Mouse (Mus musculus): ENCODE data around the gene Ctns. TPM values are rescaled to one million over a fixed set of nuclear protein-coding genes. Genes with fewer than 3 reads are reported as not detected.
A peak's percentile ranks its signal among the peaks of the same experiment; 100 is the strongest.

The Ctns gene
- polyA plus RNA-seq, 1 experiment from 2014 or later, result 12.7 TPM

DNA sequence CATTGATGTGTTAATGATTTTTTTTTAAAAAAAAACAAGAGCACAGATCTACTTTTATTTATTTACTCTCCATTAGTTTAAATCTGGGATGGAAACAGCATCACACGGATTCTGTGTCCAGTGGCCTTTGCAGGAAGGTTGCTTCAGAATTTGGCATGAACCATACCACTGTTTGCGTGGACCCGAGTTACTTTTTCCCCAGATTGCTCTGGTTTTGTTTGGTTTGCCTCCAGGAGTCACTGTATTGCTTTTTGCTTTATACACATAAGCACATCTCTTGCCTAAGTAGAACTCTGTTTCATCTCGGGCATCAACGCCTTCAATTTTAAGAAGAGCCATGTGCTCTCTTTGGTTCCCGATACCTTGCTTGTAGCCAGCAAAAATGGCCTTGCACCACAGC lies 27.0 kb upstream of the Ctns start:
- ATAC-seq (replicated peaks; ENCODE audit: insufficient number of reproducible peaks, low FRiP score, low TSS enrichment), result no peak
- 84% methylated on average over 6 of the region's 6 CpGs for WGBS (ENCODE audit: insufficient replicate concordance)

DNA sequence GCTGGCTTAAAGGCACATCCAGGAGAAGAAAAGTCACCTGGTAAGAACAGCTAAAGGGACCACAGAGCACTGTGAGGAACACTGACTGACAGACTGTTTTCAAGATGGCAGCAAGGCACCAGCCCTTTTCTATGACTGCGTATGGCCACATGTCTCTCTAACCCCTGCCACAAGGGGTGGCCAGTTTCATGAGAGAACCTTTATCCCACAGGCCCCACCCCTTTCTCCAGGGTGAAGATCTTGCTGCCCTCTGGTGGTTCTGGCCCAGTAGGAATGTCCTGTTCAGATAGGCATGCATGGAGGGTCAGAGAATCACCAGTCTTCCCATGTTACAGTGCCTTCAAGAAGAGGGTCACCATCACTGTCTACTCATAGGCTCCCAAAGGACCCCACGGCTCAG lies 25.1 kb upstream of the Ctns start:
- H3K36me3 ChIP-seq (ENCODE audit: control insufficient read depth, insufficient read depth, low read length), result no peaks in the 10 kb centered on the region
- 0 out of 2 replicates have a peak, but pooled peaks have one; percentile 14 for ATAC-seq (replicated peaks; ENCODE audit: insufficient number of reproducible peaks, low FRiP score, low TSS enrichment)
- no peak overlapping the region for H3K4me2 ChIP-seq
- 64% methylated on average over 2 of the region's 2 CpGs for WGBS (ENCODE audit: insufficient replicate concordance)
- no peak overlapping the region for H3K27ac ChIP-seq (ENCODE audit: low read depth, low read length)
- no peak overlapping the region for H3K9ac ChIP-seq (ENCODE audit: low read depth, low read length)
- H3K4me1 ChIP-seq (ENCODE audit: control insufficient read depth, insufficient read depth, low read length), result no peaks in the 10 kb centered on the region
- H3K27me3 ChIP-seq (ENCODE audit: control insufficient read depth, insufficient read depth, low read length), result no peaks in the 10 kb centered on the region
- H3K4me3 ChIP-seq (ENCODE audit: low read depth, low read length), result no peak overlapping the region
- no peaks in the 10 kb centered on the region for H3K9me3 ChIP-seq (replicated peaks; ENCODE audit: control insufficient read depth, low read length)

More for the DNA sequence above, 27.0 kb upstream of the Ctns start:
- H3K9me3 ChIP-seq (replicated peaks; ENCODE audit: control insufficient read depth, low read length), result no peaks in the 10 kb centered on the region
- H3K4me2 ChIP-seq, result no peak overlapping the region
- no peaks in the 10 kb centered on the region for H3K36me3 ChIP-seq (ENCODE audit: control insufficient read depth, insufficient read depth, low read length)
- no peaks in the 10 kb centered on the region for H3K27me3 ChIP-seq (ENCODE audit: control insufficient read depth, insufficient read depth, low read length)
- no peak overlapping the region for H3K9ac ChIP-seq (ENCODE audit: low read depth, low read length)
- H3K4me3 ChIP-seq (ENCODE audit: low read depth, low read length), result no peak overlapping the region
- H3K27ac ChIP-seq (ENCODE audit: low read depth, low read length), result no peak overlapping the region
- no peaks in the 10 kb centered on the region for H3K4me1 ChIP-seq (ENCODE audit: control insufficient read depth, insufficient read depth, low read length)

DNA sequence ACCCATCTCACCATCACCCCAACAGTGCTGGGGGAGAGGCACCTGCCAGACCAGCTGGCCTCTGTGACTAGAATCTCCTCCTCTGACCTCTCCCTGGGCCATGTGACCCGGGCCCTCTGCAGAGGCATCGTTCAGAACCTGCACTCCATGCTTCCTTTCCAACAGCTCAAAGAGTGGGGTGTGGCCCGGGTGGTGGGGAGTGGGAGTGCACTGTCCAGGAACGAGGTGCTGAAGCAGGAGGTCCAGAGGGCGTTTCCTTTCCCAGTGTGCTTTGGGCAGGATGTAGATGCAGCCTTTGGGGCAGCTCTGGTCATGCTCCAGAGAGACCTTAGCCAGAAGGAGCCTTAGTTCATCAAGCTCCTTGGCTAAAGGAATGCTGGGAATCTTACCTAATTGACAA lies 24.0 kb upstream of the Ctns start:
- Histone ChIP-seq H3K4me1 (ENCODE audit: control insufficient read depth, insufficient read depth, low read length) (no peaks in the 10 kb centered on the region), H3K4me3 (ENCODE audit: low read depth, low read length) (no peak overlapping the region), H3K4me2 (no peak overlapping the region), H3K9ac (ENCODE audit: low read depth, low read length) (no peak overlapping the region), H3K9me3 (replicated peaks; ENCODE audit: control insufficient read depth, low read length) (no peaks in the 10 kb centered on the region), H3K36me3 (ENCODE audit: control insufficient read depth, insufficient read depth, low read length) (no peaks in the 10 kb centered on the region), H3K27ac (ENCODE audit: low read depth, low read length) (no peak overlapping the region), H3K27me3 (ENCODE audit: control insufficient read depth, insufficient read depth, low read length) (no peaks in the 10 kb centered on the region)
- WGBS (ENCODE audit: insufficient replicate concordance), result 27% methylated on average over 5 of the region's 5 CpGs
- no peak for ATAC-seq (replicated peaks; ENCODE audit: insufficient number of reproducible peaks, low FRiP score, low TSS enrichment)

DNA sequence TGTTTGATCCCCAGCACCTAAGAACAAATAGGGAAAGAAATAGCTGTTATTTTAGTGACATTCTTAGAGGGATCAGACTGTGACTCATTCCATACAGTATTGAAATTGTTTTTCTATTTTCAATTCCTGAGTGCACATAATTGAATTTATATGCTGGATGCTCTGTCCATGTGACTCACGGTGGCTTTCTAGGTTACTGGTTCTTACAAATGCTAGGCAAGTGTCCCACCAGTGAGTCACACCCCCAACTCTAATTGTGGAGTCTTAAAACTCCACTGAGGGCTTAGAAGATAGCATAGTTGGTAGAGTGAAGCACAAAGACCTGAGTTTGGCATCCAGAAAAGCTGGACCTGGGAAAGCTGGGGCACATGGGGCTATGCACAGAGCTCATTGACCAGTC lies 21.8 kb upstream of the Ctns start:
- WGBS (ENCODE audit: insufficient replicate concordance), result 73% methylated on average over 1 of the region's 1 CpGs
- no peak overlapping the region for H3K4me2 ChIP-seq
- H3K4me1 ChIP-seq (ENCODE audit: control insufficient read depth, insufficient read depth, low read length), result no peaks in the 10 kb centered on the region
- H3K9ac ChIP-seq (ENCODE audit: low read depth, low read length), result no peak overlapping the region
- ATAC-seq (replicated peaks; ENCODE audit: insufficient number of reproducible peaks, low FRiP score, low TSS enrichment), result no peak
- no peaks in the 10 kb centered on the region for H3K9me3 ChIP-seq (replicated peaks; ENCODE audit: control insufficient read depth, low read length)
- H3K27ac ChIP-seq (ENCODE audit: low read depth, low read length), result no peak overlapping the region
- H3K27me3 ChIP-seq (ENCODE audit: control insufficient read depth, insufficient read depth, low read length), result no peaks in the 10 kb centered on the region
- H3K36me3 ChIP-seq (ENCODE audit: control insufficient read depth, insufficient read depth, low read length), result no peaks in the 10 kb centered on the region
- no peak overlapping the region for H3K4me3 ChIP-seq (ENCODE audit: low read depth, low read length)

DNA sequence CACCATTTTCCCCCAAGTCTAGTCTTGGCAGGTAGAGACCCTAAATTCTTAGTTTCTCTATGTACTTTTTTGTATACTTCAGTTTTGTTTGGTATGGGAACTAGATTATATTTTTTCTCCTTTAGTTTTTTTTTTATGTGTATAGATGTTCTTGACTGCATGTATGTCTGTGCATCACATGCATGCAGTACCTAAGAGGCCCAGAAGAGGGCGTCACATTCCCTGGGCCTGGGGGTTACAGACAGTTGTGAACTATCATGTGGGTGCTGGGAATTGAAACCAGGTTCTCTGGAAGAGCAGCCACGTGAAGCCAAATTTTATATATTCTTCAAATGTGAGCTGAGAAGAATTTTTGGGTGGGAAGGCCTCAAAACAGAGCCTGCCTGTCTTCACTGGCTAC lies 20.8 kb upstream of the Ctns start:
- WGBS (ENCODE audit: insufficient replicate concordance), result 47% methylated on average over 2 of the region's 2 CpGs
- H3K9me3 ChIP-seq (replicated peaks; ENCODE audit: control insufficient read depth, low read length), result no peaks in the 10 kb centered on the region
- H3K27me3 ChIP-seq (ENCODE audit: control insufficient read depth, insufficient read depth, low read length), result no peaks in the 10 kb centered on the region
- no peaks in the 10 kb centered on the region for H3K4me1 ChIP-seq (ENCODE audit: control insufficient read depth, insufficient read depth, low read length)
- no peak overlapping the region for H3K27ac ChIP-seq (ENCODE audit: low read depth, low read length)
- no peak overlapping the region for H3K9ac ChIP-seq (ENCODE audit: low read depth, low read length)
- no peak overlapping the region for H3K4me3 ChIP-seq (ENCODE audit: low read depth, low read length)
- ATAC-seq (replicated peaks; ENCODE audit: insufficient number of reproducible peaks, low FRiP score, low TSS enrichment), result no peak
- H3K36me3 ChIP-seq (ENCODE audit: control insufficient read depth, insufficient read depth, low read length), result no peaks in the 10 kb centered on the region
- H3K4me2 ChIP-seq, result no peak overlapping the region

DNA sequence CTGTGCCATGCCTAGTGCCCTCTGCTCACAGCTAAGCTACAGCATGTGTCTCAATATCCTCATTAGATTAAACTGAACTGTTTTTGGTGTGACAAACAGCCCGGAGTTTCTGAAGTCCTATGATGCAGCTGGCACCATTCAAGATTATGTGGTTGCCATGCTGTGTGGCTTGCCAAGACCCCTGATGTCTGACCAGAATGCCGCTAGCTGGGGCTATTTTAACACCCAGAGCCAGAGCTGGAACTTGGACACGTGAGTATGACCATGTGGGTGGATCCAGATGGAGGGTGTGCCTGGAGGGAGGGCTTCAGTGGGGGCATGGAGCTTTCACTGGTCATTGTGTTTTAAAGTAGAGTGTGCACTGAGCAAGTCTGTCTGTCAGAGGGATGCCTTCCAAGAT lies 15.1 kb upstream of the Ctns start:
- ATAC-seq (replicated peaks; ENCODE audit: insufficient number of reproducible peaks, low FRiP score, low TSS enrichment), result no peak

DNA sequence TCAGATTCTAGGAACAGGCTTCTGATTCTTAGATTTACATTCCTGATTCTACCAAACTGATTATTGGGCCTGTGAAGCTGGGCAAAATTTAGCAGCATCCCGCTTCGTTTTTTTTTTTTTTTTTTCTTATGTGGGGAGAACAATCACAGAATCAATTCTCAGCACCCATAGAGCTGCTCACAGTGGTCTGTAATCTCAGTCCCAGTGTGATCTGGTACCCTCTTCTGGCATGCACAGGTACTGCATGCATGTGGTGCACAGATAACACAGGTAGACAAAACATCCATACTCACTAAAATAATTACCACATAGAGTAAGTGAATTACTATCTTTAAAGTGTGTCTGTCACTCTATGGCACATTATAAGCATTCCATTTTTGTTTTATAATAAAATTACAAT lies 8.8 kb upstream of the Ctns start:
- no peaks in the 10 kb centered on the region for H3K4me1 ChIP-seq (ENCODE audit: control insufficient read depth, insufficient read depth, low read length)
- H3K27ac ChIP-seq (ENCODE audit: low read depth, low read length), result no peak overlapping the region
- no peaks in the 10 kb centered on the region; the same call in 1 of the 2 replicates for H3K27me3 ChIP-seq (ENCODE audit: control insufficient read depth, insufficient read depth, low read length)
- no peaks in the 10 kb centered on the region for H3K9me3 ChIP-seq (replicated peaks; ENCODE audit: control insufficient read depth, low read length)
- H3K4me3 ChIP-seq (ENCODE audit: low read depth, low read length), result no peak overlapping the region
- no peaks in the 10 kb centered on the region for H3K36me3 ChIP-seq (ENCODE audit: control insufficient read depth, insufficient read depth, low read length)
- no peak for ATAC-seq (replicated peaks; ENCODE audit: insufficient number of reproducible peaks, low FRiP score, low TSS enrichment)
- H3K9ac ChIP-seq (ENCODE audit: low read depth, low read length), result no peak overlapping the region
- H3K4me2 ChIP-seq, result no peak overlapping the region
- 55% methylated on average over 2 of the region's 2 CpGs for WGBS (ENCODE audit: insufficient replicate concordance)

More for the DNA sequence above, 15.1 kb upstream of the Ctns start:
- no peak overlapping the region for H3K4me2 ChIP-seq
- H3K9me3 ChIP-seq (replicated peaks; ENCODE audit: control insufficient read depth, low read length), result no peaks in the 10 kb centered on the region
- H3K9ac ChIP-seq (ENCODE audit: low read depth, low read length), result no peak overlapping the region
- no peaks in the 10 kb centered on the region for H3K4me1 ChIP-seq (ENCODE audit: control insufficient read depth, insufficient read depth, low read length)
- no peaks in the 10 kb centered on the region for H3K27me3 ChIP-seq (ENCODE audit: control insufficient read depth, insufficient read depth, low read length)
- WGBS (ENCODE audit: insufficient replicate concordance), result 63% methylated on average over 3 of the region's 3 CpGs
- H3K4me3 ChIP-seq (ENCODE audit: low read depth, low read length), result no peak overlapping the region
- H3K27ac ChIP-seq (ENCODE audit: low read depth, low read length), result no peak overlapping the region
- H3K36me3 ChIP-seq (ENCODE audit: control insufficient read depth, insufficient read depth, low read length), result no peaks in the 10 kb centered on the region

DNA sequence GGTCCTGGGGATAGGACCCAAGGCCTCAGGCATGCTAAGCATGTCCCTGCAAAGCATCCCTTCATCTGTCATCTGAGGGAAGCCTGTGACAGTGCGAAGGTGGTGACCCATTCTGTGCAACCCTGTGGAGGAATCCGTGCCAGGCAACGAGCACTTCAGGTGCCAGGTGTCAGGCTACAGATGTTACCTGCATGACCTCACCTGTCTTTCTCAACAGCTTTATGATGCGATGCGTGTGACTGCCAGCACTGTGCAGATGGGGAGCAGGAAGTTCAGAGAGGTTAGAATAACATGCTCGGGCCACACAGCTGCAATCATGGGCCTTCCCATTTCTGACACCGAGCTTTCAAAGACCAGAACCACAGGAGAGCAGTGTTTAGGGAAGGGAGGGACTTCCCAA lies 6.4 kb upstream of the Ctns start:
- no peak for ATAC-seq (replicated peaks; ENCODE audit: insufficient number of reproducible peaks, low FRiP score, low TSS enrichment)
- Histone ChIP-seq H3K4me3 (ENCODE audit: low read depth, low read length) (no peak overlapping the region), H3K4me2 (no peak overlapping the region), H3K27me3 (ENCODE audit: control insufficient read depth, insufficient read depth, low read length) (no peaks in the 10 kb centered on the region; the same call in 1 of the 2 replicates), H3K9me3 (replicated peaks; ENCODE audit: control insufficient read depth, low read length) (no peaks in the 10 kb centered on the region), H3K36me3 (ENCODE audit: control insufficient read depth, insufficient read depth, low read length) (no peaks in the 10 kb centered on the region), H3K9ac (ENCODE audit: low read depth, low read length) (no peak overlapping the region), H3K27ac (ENCODE audit: low read depth, low read length) (no peak overlapping the region), H3K4me1 (ENCODE audit: control insufficient read depth, insufficient read depth, low read length) (no peaks in the 10 kb centered on the region)
- WGBS (ENCODE audit: insufficient replicate concordance), result 63% methylated on average over 7 of the region's 7 CpGs

DNA sequence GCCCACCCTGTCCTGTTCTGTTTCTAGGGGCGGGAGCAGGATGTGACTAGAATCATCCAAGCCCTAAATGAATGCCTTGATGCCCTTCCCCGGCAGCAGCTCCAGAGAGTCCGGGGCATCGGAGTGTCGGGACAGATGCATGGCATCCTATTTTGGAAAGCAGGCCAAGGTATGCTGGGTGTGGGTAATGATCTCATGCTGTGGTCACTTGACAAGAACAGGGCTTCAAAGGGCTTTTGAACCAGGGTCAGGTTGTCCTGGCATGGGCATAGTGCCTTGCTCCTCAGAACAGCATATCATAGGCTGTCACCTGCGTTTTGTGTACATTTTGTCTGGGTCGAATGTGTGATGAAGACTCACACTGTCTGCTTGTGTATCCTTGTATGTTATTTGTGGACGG lies 5.1 kb upstream of the Ctns start:
- Histone ChIP-seq H3K4me2 (no peak overlapping the region), H3K27me3 (ENCODE audit: control insufficient read depth, insufficient read depth, low read length) (no peaks in the 10 kb centered on the region; the same call in 1 of the 2 replicates), H3K4me3 (ENCODE audit: low read depth, low read length) (no peak overlapping the region), H3K9ac (ENCODE audit: low read depth, low read length) (no peak overlapping the region), H3K36me3 (ENCODE audit: control insufficient read depth, insufficient read depth, low read length) (no peaks in the 10 kb centered on the region), H3K4me1 (ENCODE audit: control insufficient read depth, insufficient read depth, low read length) (no peaks in the 10 kb centered on the region), H3K9me3 (replicated peaks; ENCODE audit: control insufficient read depth, low read length) (no peaks in the 10 kb centered on the region), H3K27ac (ENCODE audit: low read depth, low read length) (no peak overlapping the region)
- 78% methylated on average over 8 of the region's 8 CpGs for WGBS (ENCODE audit: insufficient replicate concordance)
- ATAC-seq (replicated peaks; ENCODE audit: insufficient number of reproducible peaks, low FRiP score, low TSS enrichment), result no peak

All from heart, embryonic 11.5 days (tissue).